Mouse (Mus musculus): ENCODE data around the gene Stab1.

The Stab1 gene

DNA sequence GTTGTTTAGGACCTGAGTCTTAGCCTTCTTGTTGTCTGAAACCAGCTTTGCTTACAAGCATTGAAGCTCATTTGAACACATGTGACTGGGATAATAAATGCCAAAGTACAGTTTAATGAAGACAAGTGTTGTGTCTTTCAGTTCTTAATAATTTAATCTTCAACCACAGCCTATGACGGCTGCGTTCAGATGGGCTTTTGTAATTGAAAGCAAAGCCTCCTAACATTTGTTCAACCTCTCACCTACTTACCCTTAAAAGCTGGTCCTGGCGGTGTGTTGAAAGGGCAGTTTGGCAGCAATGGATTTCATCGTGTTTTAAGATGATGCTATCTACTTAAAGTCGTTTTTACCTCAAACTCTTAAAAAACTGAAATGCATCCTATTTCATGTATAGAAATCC lies 56.3 kb downstream of the Stab1 start:
- H3K4me1 ChIP-seq (replicated peaks; ENCODE audit: low read depth, low read length) = no peaks in the 10 kb centered on the region
- H3K4me3 ChIP-seq (replicated peaks; ENCODE audit: low read length) = no peak overlapping the region
- H3K27me3 ChIP-seq (ENCODE audit: insufficient read depth, low read length) = no peaks in the 10 kb centered on the region
- H3K9me3 ChIP-seq (ENCODE audit: low read length) = no peaks in the 10 kb centered on the region
- H3K36me3 ChIP-seq (ENCODE audit: insufficient read depth, low read length) = peaks cover 93% of the 10 kb centered on the region
- TF ChIP-seq POU5F1 (IDR thresholded peaks at IDR 0.05; ENCODE audit: borderline replicate concordance, low read length) = no peak
- no peak for TF ChIP-seq NANOG (IDR thresholded peaks at IDR 0.05; ENCODE audit: borderline replicate concordance, low read length)
- TF ChIP-seq CTCF (conservative IDR thresholded peaks at IDR 0.05; ENCODE audit: low read length) = no peak

DNA sequence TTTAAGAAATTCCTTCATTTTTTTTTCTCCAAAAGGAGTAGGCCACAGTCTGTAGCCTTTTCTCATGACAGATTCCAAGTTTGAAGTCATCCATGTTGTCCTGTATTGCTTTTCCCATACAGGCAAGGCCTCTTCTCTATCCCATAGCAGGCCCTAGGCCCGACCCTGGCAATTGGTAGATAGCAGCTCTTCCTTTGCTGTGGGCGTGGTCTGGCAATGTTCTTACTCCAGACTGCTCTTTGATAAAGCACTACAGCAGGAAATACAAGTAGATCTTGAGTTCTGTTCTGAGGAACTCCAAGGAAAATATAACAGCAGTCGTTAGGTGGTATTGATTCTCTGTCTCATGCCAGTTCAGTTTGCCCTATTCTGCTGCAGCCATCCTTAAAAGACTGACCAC lies 57.8 kb downstream of the Stab1 start:
- no peaks in the 10 kb centered on the region for H3K9me3 ChIP-seq (ENCODE audit: low read length)
- H3K36me3 ChIP-seq (ENCODE audit: insufficient read depth, low read length) = peaks cover 93% of the 10 kb centered on the region
- H3K4me3 ChIP-seq (replicated peaks; ENCODE audit: low read length) = no peak overlapping the region

GRCm38 (mm10) chr14:31105156-31105555 lies 63.3 kb downstream of the Stab1 start:
- peaks cover 73% of the 10 kb centered on the region for H3K36me3 ChIP-seq (ENCODE audit: insufficient read depth, low read length)
- H3K9me3 ChIP-seq (ENCODE audit: low read length) = no peaks in the 10 kb centered on the region

More for the DNA sequence above, 57.8 kb downstream of the Stab1 start:
- TF ChIP-seq POU5F1 (IDR thresholded peaks at IDR 0.05; ENCODE audit: borderline replicate concordance, low read length) = no peak
- no peak for TF ChIP-seq NANOG (IDR thresholded peaks at IDR 0.05; ENCODE audit: borderline replicate concordance, low read length)
- no peak for TF ChIP-seq CTCF (conservative IDR thresholded peaks at IDR 0.05; ENCODE audit: low read length)
- Histone ChIP-seq H3K27me3 (ENCODE audit: insufficient read depth, low read length) (no peaks in the 10 kb centered on the region), H3K4me1 (replicated peaks; ENCODE audit: low read depth, low read length) (no peaks in the 10 kb centered on the region)

DNA sequence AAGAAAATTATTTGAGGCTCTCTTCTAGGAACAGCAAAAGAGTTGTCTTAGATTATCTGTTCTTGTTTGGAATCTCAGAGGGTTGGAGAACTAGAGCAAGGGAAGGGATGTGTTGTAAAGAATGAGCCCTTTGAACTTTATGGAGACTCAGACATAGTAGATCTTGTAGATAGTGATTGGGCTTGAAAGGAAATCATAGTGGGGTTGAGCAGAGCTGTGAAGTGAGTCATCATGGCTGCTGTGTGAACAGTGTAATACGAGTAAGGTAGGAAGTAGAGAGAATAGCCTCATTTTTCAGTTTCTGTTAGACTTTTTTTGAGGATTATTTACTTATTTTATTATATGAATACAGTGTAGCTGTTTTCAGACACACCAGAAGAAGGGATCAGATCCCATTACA lies 78.5 kb downstream of the Stab1 start:
- Histone ChIP-seq H3K36me3 (ENCODE audit: insufficient read depth, low read length) (peaks cover 73% of the 10 kb centered on the region), H3K27me3 (ENCODE audit: insufficient read depth, low read length) (no peaks in the 10 kb centered on the region), H3K9me3 (ENCODE audit: low read length) (no peaks in the 10 kb centered on the region), H3K4me1 (replicated peaks; ENCODE audit: low read depth, low read length) (no peaks in the 10 kb centered on the region), H3K4me3 (replicated peaks; ENCODE audit: low read length) (no peak overlapping the region)
- TF ChIP-seq POU5F1 (IDR thresholded peaks at IDR 0.05; ENCODE audit: borderline replicate concordance, low read length) (no peak), CTCF (conservative IDR thresholded peaks at IDR 0.05; ENCODE audit: low read length) (no peak)

More at GRCm38 (mm10) chr14:31105156-31105555, 63.3 kb downstream of the Stab1 start:
- H3K4me3 ChIP-seq (replicated peaks; ENCODE audit: low read length) = no peak overlapping the region
- H3K27me3 ChIP-seq (ENCODE audit: insufficient read depth, low read length) = no peaks in the 10 kb centered on the region
- H3K4me1 ChIP-seq (replicated peaks; ENCODE audit: low read depth, low read length) = no peaks in the 10 kb centered on the region
- TF ChIP-seq NANOG (IDR thresholded peaks at IDR 0.05; ENCODE audit: borderline replicate concordance, low read length) = no peak
- no peak for TF ChIP-seq POU5F1 (IDR thresholded peaks at IDR 0.05; ENCODE audit: borderline replicate concordance, low read length)
- TF ChIP-seq CTCF (conservative IDR thresholded peaks at IDR 0.05; ENCODE audit: low read length) = no peak

Measured in E14TG2a.4 (cell line).